Mouse (Mus musculus) urinary bladder, postnatal 4 days (tissue): ENCODE measurements around the gene Adam12.

Source experiments
- DNase-seq, 2 experiments: peaks; one replicate each; pipeline ENCODE4 v3.0.0; 2021 to 2022; ENCODE audit warnings: low spot score in 2 of 2

Gene Adam12

DNA sequence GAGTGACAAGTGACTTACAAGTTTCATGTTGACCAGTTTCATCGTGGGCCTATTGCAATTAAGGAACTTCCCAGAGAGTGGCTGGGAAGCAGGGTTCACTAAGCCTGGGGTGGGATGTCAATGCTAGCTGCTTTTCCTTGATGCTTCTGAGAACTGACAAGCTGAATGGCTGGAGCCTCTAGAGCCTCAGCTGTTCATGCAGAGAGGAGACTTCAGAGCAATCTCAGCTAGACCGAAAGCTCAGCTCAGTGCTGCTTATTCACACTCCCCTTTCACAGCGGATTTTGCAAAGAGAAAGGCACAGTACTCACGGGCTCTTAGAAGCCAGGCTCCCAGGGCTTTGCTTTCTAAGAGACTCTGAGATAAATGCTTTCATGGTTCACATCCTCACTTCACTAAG is 295.6 kb downstream of the Adam12 start:
- DNase-seq: no peak

- DNase-seq: no peak
These were observed 298.6 kb downstream of the Adam12 start for GRCm38 (mm10) chr7:133933378-133933777.

- no peak for DNase-seq
These were observed 300.5 kb downstream of the Adam12 start for GRCm38 (mm10) chr7:133931481-133931880.

DNA sequence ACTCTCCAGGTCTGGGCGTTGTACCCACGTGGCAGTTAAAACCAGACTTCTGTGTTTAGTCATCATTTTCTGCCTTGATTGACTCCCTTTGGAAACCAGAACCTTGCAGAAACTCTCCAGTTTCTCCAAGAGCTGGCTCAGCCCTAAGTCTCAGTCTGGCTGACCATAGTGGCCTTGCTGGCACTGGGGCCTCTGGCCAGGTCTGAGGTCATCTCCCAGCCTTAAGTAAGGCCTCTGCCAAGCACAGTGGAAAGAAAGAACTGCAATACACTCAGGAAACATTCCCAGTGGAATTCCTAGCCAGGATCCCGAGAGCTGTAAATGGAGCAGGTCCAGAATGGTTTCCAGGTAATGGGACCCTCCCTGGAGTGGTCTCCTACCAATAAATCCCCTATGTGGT is 303.0 kb downstream of the Adam12 start:
- DNase-seq: no peak

DNA sequence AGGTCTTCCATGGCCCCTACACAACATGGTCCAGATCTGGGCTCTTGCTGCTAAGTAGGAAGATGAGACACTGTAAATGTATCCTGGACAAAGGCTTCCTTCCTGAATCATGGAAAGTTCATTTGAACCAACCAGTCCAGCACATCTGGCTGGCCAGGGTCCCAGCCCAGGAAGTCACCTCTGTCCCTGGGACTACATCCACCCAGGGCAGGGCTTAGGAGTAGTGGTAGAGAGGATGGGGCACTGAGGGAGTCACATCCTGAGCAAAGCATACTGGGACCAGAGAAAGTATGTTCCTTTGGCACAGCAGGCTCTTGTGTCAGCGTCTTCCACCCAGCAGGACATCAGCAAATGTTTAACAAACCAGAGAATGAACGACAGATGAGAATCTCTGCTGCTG is 306.2 kb downstream of the Adam12 start:
- DNase-seq: no peak

DNA sequence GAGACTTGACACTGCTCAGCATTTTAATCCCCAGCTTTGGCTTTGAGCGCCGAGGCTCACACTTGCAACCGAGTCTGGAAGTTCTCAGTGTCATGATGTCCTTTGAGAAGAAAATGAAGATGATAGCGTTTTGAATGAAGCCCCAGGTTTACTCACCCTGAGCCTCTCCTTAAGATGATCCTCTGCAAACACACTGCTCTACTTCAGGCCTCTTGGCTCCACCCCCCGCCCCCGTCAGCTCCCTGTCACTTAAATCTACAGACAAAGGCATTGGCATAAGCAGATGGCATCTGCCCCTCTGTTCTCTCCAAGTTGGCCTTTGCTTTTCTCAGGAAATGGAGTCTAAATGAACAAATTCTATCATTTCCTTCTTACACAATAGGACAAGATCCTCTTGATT is 308.0 kb downstream of the Adam12 start:
- peak in 1 of 2 experiments; percentile 32 for DNase-seq

DNA sequence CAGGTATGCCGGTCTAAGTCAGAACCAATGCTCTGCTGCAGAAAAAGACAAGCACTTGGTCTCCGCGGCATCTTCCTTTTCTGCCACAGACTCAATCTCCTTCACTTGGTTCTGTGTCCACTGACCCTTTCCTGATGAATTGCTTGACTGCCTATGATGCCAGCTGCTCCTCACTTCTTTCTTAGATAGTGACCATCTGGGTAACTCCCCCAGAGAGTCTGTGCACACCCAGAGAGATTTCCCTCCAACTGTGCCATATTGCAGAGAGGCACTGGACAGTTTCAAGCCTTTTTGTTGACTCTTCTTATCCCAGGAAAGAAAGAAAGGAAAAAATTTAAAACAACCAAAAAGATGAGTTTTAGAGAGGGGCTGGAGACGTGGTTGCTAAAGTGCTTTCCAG is 310.7 kb downstream of the Adam12 start:
- DNase-seq: no peak

DNA sequence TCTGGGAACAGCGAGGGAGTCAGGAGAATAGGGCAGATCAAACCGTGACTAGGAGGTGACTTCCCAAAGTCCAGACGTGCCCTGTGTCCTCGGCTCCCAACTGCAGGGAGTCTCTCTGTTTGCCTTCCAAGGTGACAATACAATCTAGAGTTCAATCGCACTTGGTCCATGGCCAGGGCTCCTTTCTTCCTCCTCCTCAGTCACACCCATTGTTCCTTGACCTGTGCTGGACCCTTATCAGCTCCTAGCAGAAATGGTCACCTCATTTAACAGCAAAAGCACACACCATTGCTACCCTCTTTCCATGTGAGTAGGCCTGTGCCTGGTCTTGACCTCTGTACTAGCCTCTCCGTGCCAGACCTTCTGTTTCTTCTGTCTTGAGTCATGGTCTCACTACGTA is 311.2 kb downstream of the Adam12 start:
- no peak for DNase-seq

GRCm38 (mm10) chr7:133919918-133920317 is 312.0 kb downstream of the Adam12 start:
- DNase-seq: peak in 1 of 2 experiments; percentile 47

- DNase-seq: peak in 1 of 2 experiments; percentile 52
These were observed 312.6 kb downstream of the Adam12 start for GRCm38 (mm10) chr7:133919306-133919705.

DNA sequence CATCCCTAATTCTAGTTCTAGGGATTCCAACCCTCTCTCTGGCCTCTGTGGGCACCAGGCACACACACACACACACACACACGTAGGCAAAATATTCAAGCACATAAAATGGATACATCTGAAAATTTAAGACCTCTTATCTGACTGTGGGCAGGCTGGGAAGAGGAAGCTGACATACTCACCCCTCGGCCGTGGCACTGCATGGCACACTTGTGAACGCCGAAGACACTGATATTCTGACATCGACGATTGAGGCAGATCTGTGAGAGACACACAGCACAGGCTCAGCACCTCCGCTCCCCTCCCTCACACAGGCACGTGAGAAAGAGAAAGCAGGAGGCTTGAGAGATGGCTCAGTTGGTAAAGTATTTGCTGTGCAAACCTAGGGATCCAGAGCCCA is 315.7 kb downstream of the Adam12 start:
- DNase-seq: peak in 1 of 2 experiments; percentile 30

DNA sequence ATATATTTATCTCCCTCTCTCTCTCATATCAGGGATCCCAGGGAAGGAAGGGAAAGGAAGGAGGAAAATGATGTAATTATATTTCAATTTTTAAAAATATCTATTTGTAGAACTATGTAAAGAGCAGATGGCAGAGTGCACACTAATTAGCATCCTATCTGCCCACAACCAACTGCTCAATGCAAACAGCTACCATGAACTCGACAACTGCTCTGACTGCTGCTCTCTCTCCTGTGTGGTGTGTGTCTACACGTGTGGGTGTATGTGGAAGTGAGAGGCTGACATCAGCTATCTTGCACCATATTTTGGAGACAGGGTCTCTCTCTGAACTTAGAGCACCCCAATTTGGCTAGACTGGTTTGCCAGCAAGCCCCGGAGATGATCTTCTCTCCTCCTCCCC is 320.1 kb downstream of the Adam12 start:
- peak in 1 of 2 experiments; percentile 20 for DNase-seq

- peak; percentile 13 to 15 for DNase-seq
These were observed 322.0 kb downstream of the Adam12 start for GRCm38 (mm10) chr7:133909833-133910375.

GRCm38 (mm10) chr7:133908966-133909365 is 323.0 kb downstream of the Adam12 start:
- peak; percentile 14 to 51 for DNase-seq

GRCm38 (mm10) chr7:133899391-133899790 is 332.6 kb downstream of the Adam12 start:
- DNase-seq: peak; percentile 13 to 47

GRCm38 (mm10) chr7:133891796-133892195 is 340.1 kb downstream of the Adam12 start:
- peak in 1 of 2 experiments; percentile 11 for DNase-seq

GRCm38 (mm10) chr7:133891298-133891697 is 340.6 kb downstream of the Adam12 start:
- DNase-seq: peak in 1 of 2 experiments; percentile 10

DNA sequence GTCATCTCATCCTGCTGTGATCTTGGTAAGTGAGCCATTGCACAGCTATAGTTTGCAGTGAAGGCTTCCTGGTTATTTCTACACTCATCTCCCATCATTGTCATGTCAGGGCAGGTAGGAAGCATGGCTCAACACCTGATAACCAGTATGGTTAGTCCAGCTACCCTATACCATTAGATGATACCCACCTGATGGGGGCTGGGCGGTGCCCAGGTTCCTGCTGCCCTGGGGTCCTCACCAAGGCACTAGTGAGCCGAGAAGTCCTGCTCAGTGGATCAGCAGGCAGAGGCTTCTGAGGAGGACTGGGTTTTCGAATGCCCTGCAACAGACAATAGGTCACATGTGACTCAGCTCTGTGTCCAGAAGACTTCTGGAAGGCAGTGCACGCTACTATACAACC is 342.0 kb downstream of the Adam12 start:
- DNase-seq: peak; percentile 12 to 51

DNA sequence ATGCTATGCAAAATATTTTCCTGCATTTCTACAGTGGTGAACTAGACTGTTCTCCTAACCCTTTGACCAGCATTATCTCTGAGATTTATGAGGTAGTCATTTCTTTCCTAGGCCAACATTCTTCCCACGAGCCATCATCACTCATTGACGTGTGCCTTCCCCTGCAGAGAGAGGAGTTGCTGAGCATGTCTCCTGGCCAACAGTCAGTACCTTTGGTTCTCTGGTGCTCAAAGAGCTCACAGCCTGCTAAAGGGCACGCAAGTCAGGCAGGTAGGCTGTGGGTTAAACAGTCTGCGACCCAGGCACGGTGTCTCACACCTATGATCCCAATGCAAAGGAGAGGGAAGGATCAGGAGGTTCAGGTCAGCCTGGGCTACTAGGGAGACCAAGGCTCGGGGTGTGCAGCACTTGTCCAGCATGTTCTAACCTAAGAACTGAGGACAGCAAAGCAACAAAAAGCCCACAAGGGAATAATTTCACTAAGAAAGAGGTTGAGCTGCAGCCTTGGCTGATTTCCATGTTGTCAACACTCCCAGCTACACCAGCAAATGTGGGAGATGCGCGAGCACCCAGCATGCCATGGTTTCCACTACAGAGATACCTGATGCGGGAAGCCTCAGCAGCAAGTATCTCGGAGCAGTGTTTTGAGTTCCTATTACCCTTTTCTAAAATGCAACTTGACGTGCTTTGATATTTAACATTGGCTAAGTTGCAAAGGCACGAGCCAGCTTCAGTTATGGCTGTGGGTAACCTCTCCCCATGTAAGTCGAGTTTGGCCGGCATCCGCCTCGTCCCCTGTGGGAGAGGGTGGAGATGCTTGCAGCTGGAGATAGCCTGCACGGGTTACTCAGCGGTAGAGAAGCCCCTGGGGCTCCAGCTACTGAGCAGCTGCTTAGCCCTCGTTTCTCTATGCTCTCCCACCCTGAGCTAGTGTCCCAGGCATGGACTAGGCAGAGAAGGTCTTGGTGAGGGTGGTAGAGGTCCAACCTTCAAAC is 342.7 kb downstream of the Adam12 start:
- DNase-seq: peak; percentile 19 to 45

DNA sequence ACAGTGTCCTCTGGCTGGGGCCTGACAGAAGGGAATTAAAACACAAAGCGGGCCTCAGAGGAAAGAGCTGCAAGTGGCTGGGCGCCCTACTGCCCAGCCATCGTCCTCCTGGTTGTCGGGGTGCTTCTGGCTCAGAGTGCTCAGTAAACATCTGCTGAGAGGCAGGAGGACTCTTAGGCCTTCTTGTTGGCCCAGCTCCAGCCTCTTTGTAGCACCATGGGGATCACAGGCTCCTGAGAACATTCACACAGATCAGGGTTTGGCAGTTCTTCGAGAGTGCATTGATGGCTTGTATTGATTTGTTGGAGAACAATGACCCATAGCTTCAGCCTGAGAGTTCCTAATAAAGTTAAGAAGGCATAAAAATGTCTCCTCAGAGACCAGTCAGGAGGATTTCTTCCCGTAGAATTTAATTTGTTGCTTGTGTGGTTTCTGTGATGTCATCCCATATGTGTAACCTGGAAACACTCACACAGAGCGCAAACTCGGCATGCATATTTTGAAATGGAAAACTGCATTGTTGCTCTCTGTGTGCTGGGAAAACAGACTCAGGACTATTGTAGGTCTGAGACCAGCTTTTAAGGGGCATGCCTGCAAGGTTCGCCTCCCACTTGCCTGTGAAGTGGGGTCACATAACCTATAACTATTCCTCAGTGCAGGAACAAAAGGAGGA is 347.1 kb downstream of the Adam12 start:
- peak in 1 of 2 experiments; percentile 14 for DNase-seq

DNA sequence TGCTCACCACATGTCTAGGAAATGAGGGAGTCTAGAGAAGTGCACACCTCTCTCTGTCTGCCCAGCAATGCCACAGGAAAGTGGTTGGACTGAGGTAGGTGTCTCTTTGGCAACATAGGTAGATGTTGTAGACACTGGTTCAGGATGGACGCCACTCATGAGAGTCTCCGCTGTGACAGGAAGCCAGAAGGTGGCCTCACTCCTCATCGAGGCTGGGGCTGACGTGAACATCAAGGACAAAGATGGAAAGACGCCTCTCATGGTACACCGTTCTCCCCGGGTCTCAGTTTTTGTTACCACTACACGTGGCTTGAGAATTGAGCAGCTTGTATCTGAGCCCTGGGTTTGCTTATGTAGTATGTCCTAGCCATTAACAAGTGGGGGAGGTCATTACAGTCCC is 352.2 kb downstream of the Adam12 start:
- peak in 1 of 2 experiments; percentile 54 for DNase-seq

- DNase-seq: peak in 1 of 2 experiments; percentile 56
These were observed 355.2 kb downstream of the Adam12 start for GRCm38 (mm10) chr7:133876646-133877342.
